16 mouse cellular contexts compared by ENCODE assay signal in the genomic region with DNA sequence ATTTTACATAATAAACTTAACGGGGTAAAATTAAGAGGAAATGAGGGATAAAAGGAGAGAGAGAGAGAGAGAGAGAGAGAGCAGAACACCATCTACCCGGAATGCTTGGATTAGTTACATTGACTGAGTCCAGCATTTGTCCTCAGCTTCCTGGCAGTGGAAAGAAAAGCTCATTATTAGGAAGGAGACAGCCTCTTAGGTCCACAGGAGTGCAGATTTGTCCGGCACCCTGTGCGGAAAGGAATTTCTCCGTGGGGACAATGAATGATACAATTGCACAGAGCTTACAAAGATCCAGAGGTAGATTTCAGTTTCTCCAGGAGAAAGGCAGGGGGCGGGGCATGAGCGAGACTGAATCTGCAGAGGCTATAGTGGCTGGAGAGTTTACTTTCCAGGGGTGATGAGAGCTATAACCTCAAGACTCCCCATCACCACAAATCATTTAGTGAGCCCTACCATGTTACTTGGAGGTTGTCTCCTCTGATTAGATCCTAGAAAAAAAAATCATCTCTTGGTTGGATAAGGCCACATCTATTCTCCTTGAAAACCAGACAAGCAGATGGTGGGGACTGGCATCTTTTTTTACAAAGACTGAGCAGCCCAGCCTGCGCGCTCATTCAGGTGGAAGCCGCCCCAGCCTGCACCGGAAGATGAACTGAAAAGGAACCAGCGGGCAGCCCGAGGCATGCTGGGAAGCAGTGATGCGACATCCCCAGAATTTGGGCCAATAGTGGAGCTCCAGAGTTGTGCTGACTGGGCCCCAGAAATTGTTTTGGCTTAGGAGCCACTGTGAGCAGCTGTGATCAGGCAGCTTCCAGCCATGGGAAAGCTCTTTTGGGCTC. TPM values are rescaled to one million over a fixed set of nuclear protein-coding genes. Genes with fewer than 3 reads are reported as not detected.
DNase-seq lines count a peak whose midpoint lies in the region; ATAC-seq lines count a peak whose summit lies in the region.
"Had no signal": no experiment of that assay in that cellular context is flagged by ENCODE, and none has a peak within 500 bp of the region (broad histone marks: within the 10 kb centered on the region; RNA-seq: fewer than 3 reads in every experiment).

No protein-coding gene starts in this region.

- peak; percentile 57 for ATAC-seq in frontal cortex, adult (ENCODE audit: low TSS enrichment)
- ATAC-seq in hindbrain, embryonic 14.5 days (ENCODE audit: low FRiP score) = peak; percentile 31; the same call in 1 of the 2 replicates
- ATAC-seq: liver, postnatal 0 days had no signal

- peak overlapping the region; percentile 1; the same call in 1 of the 2 replicates for H3K27ac ChIP-seq in hindbrain, embryonic 14.5 days
- H3K27ac ChIP-seq: limb, embryonic 12.5 days; neural tube, embryonic 12.5 days had no signal

- no peak overlapping the region for H3K4me2 ChIP-seq in hindbrain, embryonic 14.5 days (replicated peaks)
- H3K4me2 ChIP-seq: limb, embryonic 12.5 days; neural tube, embryonic 12.5 days had no signal

- H3K9ac ChIP-seq in hindbrain, embryonic 14.5 days = no peak overlapping the region
- H3K9ac ChIP-seq: limb, embryonic 12.5 days; liver, postnatal 0 days; neural tube, embryonic 12.5 days had no signal

- H3K9me3 ChIP-seq in hindbrain, embryonic 14.5 days (ENCODE audit: control insufficient read depth, low read length) = no peaks in the 10 kb centered on the region

- H3K27me3 ChIP-seq in hindbrain, embryonic 14.5 days (ENCODE audit: control insufficient read depth, insufficient read depth, low read length) = no peaks in the 10 kb centered on the region
- H3K27me3 ChIP-seq: limb, embryonic 12.5 days; megakaryocyte, embryonic 14.5 days; neural tube, embryonic 12.5 days had no signal

- no peak overlapping the region for H3K4me3 ChIP-seq in hindbrain, embryonic 14.5 days (replicated peaks; ENCODE audit: low read length)
- H3K4me3 ChIP-seq: limb, embryonic 12.5 days; megakaryocyte, embryonic 14.5 days; neural tube, embryonic 12.5 days had no signal

- no peaks in the 10 kb centered on the region for H3K36me3 ChIP-seq in hindbrain, embryonic 14.5 days (replicated peaks; ENCODE audit: control insufficient read depth, insufficient read depth)
- H3K36me3 ChIP-seq: limb, embryonic 12.5 days had no signal

- no peak for DNase-seq in frontal cortex, postnatal 36 days (ENCODE audit: low spot score in 2 of 2)
- peak; percentile 72 for DNase-seq in Muller cell, postnatal 12 days (ENCODE audit: inconsistent ontology term)
- DNase-seq in cerebellum, postnatal 10 days = peak; percentile 94 to 97
- DNase-seq in hindbrain, embryonic 14.5 days (ENCODE audit: low spot score) = no peak
- no peak for DNase-seq in thymus, postnatal 10 days (ENCODE audit: low spot score in 2 of 2)
- DNase-seq in thymus, postnatal 0 days (ENCODE audit: low spot score) = no peak
- DNase-seq in heart, postnatal 36 days = no peak
- DNase-seq: heart, postnatal 10 days; kidney, adult 8-10 months; liver, postnatal 0 days; spleen, adult 18-20 months; thymus, adult 18-20 months had no signal

- 42% methylated on average over 14 of the region's 14 CpGs for WGBS in hindbrain, embryonic 14.5 days

- intact Hi-C loops in heart, postnatal 36 days (cut with DNase I) = no loop called here

- peaks cover 8% of the 10 kb centered on the region; the same call in 1 of the 2 replicates for H3K4me1 ChIP-seq in hindbrain, embryonic 14.5 days (replicated peaks; ENCODE audit: control insufficient read depth, insufficient read depth, low read length)
- H3K4me1 ChIP-seq: megakaryocyte, embryonic 14.5 days had no signal

RNA-seq across cellular contexts. Expression of a gene that starts 20.2 kb away (rescaled TPM):
- polyA plus RNA-seq in hindbrain, embryonic 14.5 days (2014; fragmentation: Nextera tagmentation; extraction: Ambion mirVana) = 108 and 117 TPM in 2 replicates
- 1.0 and 1.2 TPM in 2 replicates for polyA plus RNA-seq in thymus, postnatal 0 days (2015; fragmentation: Nextera tagmentation; extraction: Ambion mirVana)
- 1 to 10 TPM in 1 of 2 experiments, under 1 TPM in 1; 0.95 to 1.6 TPM for total RNA-seq in heart, postnatal 36 days (2021)

Comparison
In these comparisons a context has a peak if more than half of its experiments do, and no peak if none do; other contexts are left out.
1. DNase-seq: peak in Muller cell, postnatal 12 days (single experiment) and cerebellum, postnatal 10 days (2 of 2); none in frontal cortex, postnatal 36 days (0 of 2), hindbrain, embryonic 14.5 days (single experiment), thymus, postnatal 10 days (0 of 2), thymus, postnatal 0 days (single experiment) and heart, postnatal 36 days (0 of 2).
2. RNA of a gene that starts 20.2 kb away (polyA plus RNA-seq): 108 to 117 TPM in hindbrain, embryonic 14.5 days; 1.0 to 1.2 TPM in thymus, postnatal 0 days; every median in the first group is over 10 times any median in the second.